Mouse (Mus musculus): ENCODE results near the gene Il1r1. TPM values are rescaled to one million over a fixed set of nuclear protein-coding genes. Genes with fewer than 3 reads are reported as not detected.

Gene Il1r1
- total RNA-seq, 2 experiments from 2014 or later, result 6.3 to 6.4 TPM

DNA sequence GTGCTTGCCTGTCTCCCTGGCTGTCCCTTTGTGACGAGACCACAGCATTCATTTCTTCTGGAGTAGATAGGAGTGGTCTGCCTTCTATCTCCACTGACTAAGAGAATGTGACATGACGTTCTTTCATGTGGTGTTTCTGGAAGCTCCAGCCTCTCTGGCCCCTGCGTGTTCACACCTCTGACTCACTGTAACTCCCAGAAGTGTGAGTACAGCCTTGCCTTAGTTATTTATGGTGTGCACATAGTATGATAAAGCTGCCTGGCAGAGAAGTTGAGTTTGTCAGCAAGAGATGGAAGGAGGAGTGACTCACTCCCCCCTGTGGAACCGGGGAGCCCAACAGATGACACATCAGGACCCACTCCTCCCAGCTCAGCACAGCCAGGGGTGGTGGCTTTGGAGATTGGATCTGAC lies 133.9 kb downstream of the Il1r1 start:
- peak in 1 of 2 experiments; percentile 10 for DNase-seq (ENCODE audit: low spot score in 2 of 2)

GRCm38 (mm10) chr1:40359731-40360130 lies 134.9 kb downstream of the Il1r1 start:
- DNase-seq (ENCODE audit: low spot score in 2 of 2), result no peak

GRCm38 (mm10) chr1:40360969-40361368 lies 136.1 kb downstream of the Il1r1 start:
- no peak for DNase-seq (ENCODE audit: low spot score in 2 of 2)

DNA sequence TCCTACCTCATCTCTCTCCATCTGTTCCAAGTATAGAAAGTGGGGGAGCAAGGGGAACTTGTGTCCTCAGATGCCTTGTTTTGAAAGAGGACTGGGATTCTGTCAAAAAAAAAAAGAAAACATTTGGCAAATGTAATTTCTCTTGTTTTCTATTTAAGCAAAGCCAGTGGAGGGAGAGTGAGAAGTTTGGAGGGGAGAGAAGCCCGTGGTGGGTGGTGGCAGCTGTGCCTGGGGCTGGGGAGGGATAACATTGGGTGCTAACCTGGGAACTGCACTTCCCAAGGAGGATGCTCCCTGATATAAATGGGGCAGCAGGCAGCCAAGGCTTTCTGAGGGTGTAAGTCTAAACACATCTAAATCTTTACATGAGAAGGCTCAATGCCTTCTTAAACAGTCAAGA lies 136.7 kb downstream of the Il1r1 start:
- no peak for DNase-seq (ENCODE audit: low spot score in 2 of 2)

GRCm38 (mm10) chr1:40362784-40363183 lies 137.9 kb downstream of the Il1r1 start:
- DNase-seq (ENCODE audit: low spot score in 2 of 2), result no peak

Other genes starting within 250 kb of the Il1r1 start
- gene Il1r2, start 151.0 kb upstream of the Il1r1 start, total RNA-seq (2021), result not detected
- 1 to 10 TPM; 7.7 to 9.4 TPM for gene Il1rl2, start 99.5 kb downstream of the Il1r1 start, total RNA-seq (2021)
- 1 to 10 TPM; 5.9 to 8.8 TPM for gene Il1rl1, start 204.5 kb downstream of the Il1r1 start, total RNA-seq (2021)
- gene Il18r1, start 240.5 kb downstream of the Il1r1 start, total RNA-seq (2021), result under 1 TPM; 0.05 to 0.17 TPM